Mouse (Mus musculus): ENCODE results near the gene Tceanc2.

Tceanc2 gene

DNA sequence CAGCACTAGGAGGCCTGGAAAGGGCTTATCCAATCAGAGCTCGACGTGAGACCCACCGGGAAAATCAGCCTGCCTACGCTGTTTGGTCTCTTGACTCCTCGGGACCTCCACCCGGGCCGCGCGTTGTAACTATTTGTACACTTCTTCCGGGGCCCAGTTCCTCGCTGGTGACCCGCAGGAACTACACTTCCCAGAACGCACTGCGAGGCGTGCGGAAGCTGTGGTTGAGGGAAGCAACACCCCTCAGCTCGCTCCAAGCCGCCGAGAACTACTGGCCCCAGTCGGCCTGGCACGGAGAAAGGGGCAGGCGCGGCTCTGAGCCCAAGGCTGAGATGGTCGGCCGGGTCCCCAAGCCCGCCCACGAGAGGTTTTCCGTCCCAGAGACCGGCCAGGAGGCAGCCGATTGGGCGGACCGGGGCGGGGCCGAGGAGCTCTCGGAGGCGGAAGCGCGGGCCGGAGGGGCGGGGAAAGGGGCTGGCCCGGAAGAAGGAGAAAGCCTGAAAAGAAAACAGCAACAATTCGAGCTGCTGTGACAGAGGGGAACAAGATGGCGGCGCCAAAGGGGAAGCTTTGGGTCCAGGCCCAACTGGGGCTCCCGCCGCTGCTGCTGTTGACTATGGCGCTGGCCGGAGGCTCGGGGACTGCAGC lies 610 bp downstream of the Tceanc2 start, which contains the start of gene Tmem59:
Gene Tmem59 (plus strand): TSS at position 218 of the 648 bp plus-strand sequence.
- peak; percentile 99 for DNase-seq

- DNase-seq, result peak; percentile 27
Measured at GRCm38 (mm10) chr4:107177506-107177905, 1.4 kb downstream of the Tceanc2 start.

- no peak for DNase-seq
Measured at GRCm38 (mm10) chr4:107167798-107168197, 11.1 kb downstream of the Tceanc2 start.

GRCm38 (mm10) chr4:107166700-107167099 lies 12.2 kb downstream of the Tceanc2 start:
- no peak for DNase-seq

DNA sequence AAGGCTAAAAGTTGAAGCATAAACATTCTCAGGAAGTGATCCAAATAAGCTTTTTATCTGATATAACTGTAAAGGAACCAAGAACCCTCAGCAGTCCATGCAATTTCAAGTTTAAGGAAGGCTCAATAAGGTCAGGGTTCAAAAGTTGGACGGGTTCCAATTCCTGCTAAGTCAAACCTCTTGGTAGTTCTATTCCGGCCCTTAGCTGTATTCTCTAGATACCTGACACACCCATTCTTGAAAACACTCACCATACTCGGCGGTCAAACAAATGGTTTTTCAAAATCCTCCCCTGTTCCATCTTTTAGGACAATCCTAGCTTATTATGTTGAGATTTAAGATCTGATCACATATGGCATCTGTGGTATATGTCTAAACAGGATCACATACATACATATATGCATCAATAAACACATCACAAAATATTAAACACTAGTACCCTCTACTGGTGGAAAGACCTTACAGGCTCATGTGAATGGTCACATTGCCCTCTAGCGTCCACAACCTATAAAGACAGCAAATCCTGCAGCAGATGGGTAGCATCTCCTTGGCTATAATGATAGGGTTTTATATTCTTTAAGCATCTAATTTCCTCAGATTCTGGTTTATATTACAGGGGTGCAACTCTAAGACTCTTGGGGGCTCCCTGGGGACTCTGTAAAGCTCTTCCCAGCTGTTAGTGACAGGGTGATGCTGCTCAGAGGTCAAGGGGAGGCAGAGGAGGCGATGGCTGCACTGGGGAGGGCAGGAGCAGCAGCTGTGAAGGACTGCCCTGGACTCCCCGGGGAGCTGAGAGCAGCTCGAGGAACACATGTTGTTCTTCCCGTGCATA lies 14.9 kb downstream of the Tceanc2 start:
- peak; percentile 84 for DNase-seq

GRCm38 (mm10) chr4:107163341-107163740 lies 15.6 kb downstream of the Tceanc2 start:
- DNase-seq, result no peak

DNA sequence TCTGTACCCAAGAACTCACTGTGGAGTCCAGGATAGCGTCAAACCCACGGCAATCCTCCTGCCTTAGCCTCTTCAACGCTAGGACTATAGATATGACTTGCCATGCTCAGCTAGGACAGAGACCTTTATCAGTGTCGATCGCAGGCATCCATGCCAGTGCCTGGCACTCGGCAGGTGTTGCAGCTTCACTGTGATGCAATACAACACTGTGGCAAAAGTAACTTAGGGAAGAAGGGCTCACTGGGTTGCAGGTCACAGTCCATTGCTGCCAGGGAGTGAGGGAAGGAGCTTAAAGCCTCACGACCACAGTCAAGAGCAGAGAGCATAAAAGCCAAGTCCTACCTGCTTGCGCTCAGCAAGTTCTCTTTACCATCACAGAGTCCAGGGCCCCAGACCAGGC lies 18.7 kb downstream of the Tceanc2 start:
- peak; percentile 24 for DNase-seq

GRCm38 (mm10) chr4:107159166-107159773 lies 19.6 kb downstream of the Tceanc2 start:
- DNase-seq, result no peak

GRCm38 (mm10) chr4:107156983-107157401 lies 21.9 kb downstream of the Tceanc2 start:
- peak; percentile 79 for DNase-seq

GRCm38 (mm10) chr4:107152571-107152970 lies 26.3 kb downstream of the Tceanc2 start:
- DNase-seq, result no peak

- no peak for DNase-seq
Measured at GRCm38 (mm10) chr4:107150991-107151390, 27.9 kb downstream of the Tceanc2 start.

DNA sequence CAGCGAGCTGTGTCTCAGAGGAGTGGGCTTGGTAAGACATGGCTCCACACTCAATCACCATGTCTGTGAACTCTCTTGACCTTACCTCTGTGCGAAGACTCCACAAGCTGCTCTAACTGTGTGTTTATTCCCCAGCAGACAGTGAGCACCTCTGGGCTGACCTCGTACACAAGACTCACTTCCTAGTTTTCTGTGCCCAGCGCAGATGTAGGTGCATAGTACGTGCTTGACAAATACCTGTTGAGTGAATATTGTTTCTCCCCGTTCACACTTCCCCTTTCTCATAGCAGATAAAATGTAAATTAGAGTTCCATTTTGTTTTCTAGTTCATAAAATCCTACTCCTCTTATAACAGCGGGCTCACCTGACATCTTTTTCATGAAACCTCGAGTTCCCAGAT lies 35.4 kb downstream of the Tceanc2 start:
- DNase-seq, result no peak

- DNase-seq, result peak; percentile 38
Measured at GRCm38 (mm10) chr4:107139836-107140631, 38.9 kb downstream of the Tceanc2 start.

DNA sequence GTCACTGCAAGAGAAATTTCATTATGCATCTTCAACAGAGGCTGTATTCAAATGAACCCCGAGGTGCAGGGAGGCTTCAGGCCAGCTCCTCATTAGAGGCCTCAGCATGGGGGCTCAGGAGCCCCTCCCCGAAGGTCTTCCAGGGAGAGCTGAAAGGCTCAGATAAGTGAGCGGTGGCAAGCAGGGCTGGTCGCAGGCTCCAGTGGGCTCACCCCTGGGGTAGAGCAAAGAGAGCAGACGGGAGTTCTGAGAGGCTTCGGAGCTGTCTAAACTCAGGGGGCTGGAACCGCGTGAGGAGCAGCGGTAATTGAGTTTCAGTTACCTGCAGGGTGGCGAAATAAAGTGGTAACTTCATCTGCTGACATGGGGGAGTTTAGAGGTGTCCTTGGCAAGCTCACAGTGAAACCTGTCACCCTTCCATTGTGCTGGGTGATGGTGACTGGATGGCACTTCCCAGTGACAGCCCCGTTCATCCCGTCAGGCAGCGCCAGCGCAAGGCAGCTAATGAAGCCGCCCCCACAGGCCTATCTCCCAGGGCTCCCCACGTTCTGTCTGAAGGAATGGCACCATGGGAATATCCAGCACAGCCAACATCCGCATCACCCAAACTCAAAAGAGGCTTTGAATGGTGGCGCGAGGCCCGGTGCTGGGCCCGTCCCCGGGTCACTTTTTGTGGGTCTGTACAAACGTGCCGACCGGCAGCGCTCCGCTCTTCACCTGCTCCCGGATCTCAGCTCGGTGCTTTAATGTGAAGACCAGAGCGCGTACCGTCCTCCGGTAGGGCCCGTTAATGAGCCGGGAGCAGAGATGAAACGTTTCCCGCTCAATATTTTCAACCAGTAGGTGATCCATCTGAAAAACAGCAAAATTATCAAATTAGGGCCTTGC lies 39.7 kb downstream of the Tceanc2 start:
- no peak for DNase-seq

GRCm38 (mm10) chr4:107136531-107136930 lies 42.4 kb downstream of the Tceanc2 start:
- peak; percentile 70 for DNase-seq

GRCm38 (mm10) chr4:107135663-107136062 lies 43.3 kb downstream of the Tceanc2 start:
- DNase-seq, result no peak

- DNase-seq, result no peak
Measured at GRCm38 (mm10) chr4:107134891-107135290, 44.0 kb downstream of the Tceanc2 start.

DNA sequence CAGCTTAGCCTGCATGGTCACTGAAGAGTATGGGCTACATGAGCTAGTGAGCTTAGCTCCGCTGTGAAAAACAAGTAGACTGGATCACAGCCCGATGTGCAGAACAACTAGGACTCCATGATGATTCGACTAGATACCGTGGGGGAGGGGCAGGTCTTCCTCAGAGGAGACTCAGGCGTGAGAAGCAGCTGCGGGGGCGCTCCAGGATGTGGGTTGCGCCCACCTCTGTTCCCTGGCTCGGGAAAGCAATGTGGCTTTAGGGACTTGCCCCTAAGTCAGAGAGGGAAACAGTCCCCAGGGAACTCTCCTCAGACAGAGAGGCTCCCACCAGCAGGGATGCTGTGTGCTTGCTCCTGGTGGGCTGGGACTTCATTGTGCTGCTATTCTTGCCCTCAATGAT lies 48.4 kb downstream of the Tceanc2 start:
- no peak for DNase-seq

DNA sequence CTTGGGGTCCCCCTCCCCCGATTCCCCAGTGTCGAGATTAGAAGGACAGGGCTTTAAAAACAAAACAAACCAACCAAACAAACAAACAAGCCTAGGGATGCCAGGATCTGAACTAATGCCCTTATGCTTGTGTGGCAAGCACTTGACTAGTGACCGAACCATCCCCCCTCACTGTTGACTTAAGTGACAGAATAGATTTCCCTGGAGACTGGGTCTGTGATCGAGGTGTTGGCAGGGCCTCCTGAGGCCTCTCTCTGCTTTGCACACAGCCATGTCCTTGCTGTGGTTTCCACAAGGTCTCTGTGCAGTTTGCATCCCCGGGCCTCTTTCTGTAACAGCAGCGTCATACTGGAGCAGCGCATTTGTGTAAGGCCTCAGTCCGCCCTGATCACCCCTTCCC lies 49.5 kb downstream of the Tceanc2 start:
- no peak for DNase-seq

DNA sequence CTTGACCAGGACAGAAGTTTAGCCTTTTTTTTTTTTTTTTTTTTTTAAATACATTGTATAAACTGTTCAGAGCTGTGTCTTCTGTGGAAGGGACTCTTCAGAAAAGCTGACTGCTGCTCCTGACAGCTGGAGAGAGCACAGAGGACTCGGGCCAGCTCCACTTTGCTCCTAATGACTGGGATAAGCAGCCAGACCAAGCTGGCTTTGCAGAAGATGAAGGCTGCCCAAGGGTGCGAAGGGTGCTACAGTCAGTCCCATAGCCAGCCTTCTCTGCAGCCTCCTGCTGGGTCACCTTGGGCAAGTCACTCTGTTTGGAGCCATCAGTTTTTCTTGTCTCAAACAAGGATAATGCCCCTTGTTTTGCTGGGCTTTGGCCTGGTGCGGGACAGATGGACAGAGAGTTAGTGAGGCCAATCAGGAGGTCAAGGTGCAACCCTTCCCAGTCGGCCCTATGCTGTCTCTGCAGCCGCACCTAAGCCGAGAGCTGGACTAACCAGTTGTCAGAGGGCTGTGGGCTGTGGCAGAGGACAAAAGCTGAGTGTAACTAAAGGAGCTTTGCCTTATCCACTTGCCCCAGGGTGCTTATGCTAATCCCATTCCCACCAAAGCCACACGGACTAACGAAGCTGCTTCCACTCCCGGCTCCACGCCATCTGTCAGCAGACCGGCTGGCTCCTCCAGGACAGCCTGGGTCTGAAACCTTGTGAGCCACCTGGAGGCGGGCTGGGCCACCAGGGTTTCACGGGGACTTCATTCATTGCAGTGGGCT lies 50.8 kb downstream of the Tceanc2 start:
- no peak for DNase-seq

DNA sequence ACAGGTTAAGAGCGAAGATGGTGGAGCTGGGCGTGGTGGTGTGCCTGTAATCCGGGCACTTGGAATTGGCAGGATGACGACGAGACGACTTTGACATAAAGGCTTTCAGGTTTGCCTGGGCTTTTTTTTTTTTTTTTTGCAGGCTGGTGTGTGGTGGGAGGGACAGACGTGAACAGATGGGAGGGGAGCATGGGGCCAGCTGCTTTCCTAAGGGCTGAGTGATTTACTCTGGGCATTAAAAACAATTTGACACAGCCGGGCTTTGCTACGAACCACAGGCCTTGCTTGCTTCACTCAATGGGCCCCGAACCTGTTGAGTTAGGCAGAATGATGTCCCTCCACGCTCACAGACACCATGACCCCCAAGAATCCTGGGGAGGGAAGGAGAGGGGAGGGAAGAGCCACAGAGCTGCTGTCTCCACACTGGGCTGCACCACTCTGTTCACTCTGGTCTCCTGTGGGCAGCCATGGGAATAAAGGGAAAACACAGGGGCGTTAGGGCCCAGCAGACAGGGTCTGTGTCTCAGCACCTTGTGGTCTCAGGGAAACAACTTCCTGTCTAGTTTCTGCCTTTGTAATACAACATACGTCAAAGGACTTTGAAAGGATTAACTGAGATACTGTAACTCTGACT lies 51.9 kb downstream of the Tceanc2 start:
- DNase-seq, result no peak

Measured in kidney, adult 9 months (tissue).